Mouse (Mus musculus): ENCODE measurements at regions not wholly inside any gene's neighbourhood (a gene's known extent, or its start where the extent isn't known, plus 50 kb on each side); places are given as distances from the start of the nearest gene placed in this dataset.

DNA sequence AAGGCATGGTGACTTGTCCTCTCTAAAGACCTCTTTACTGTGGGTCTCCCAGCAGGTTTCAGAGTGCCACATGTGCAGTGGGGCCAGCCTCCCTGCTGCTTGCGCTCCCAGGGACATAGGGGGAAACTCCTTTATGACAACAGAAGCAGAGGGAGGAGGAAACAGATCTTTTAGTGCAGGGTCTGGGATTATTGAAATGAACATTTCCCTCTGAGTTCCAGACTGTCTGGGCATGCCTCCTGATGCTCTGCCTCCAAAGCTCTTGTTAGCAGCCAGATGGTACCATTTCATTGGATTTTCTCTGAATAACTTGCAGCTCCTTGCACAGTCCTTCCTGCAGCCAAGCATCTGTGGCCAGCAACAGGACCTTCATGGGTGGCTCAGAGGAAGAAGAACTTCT lies 60.5 kb upstream of the Eef2kmt start:
- no peak for TF ChIP-seq CTCF (IDR thresholded peaks at IDR 0.05; ENCODE audit: low read depth)
- no peak for TF ChIP-seq EP300 (IDR thresholded peaks at IDR 0.05; ENCODE audit: low read depth)

Data from liver, embryonic 14.5 days (tissue).